17 mouse cellular contexts compared by ENCODE assay signal in genomic region chr7:27560291-27560887, GRCm38 (mm10). TPM values are rescaled to one million over a fixed set of nuclear protein-coding genes. Genes with fewer than 3 reads are reported as not detected.
DNase-seq lines count a peak whose midpoint lies in the region; ATAC-seq and TF ChIP-seq lines count a peak whose summit lies in the region.
"Had no signal": no experiment of that assay in that cellular context is flagged by ENCODE, and none has a peak within 500 bp of the region (broad histone marks: within the 10 kb centered on the region; RNA-seq: fewer than 3 reads in every experiment).

No protein-coding gene starts in this region.

- 0 out of 2 replicates have a peak overlapping the region, but pooled peaks have one; percentile 11 for H3K9ac ChIP-seq in intestine, embryonic 16.5 days (ENCODE audit: low read depth, low read length)
- no peak overlapping the region for H3K9ac ChIP-seq in intestine, postnatal 0 days (ENCODE audit: low read depth, low read length)
- H3K9ac ChIP-seq in embryonic facial prominence, embryonic 14.5 days (ENCODE audit: low read depth, low read length) = 0 out of 2 replicates have a peak overlapping the region, but pooled peaks have one; percentile 19
- no peak overlapping the region for H3K9ac ChIP-seq in limb, embryonic 15.5 days
- H3K9ac ChIP-seq: embryonic facial prominence, embryonic 13.5 days had no signal

- ATAC-seq in intestine, embryonic 16.5 days = no peak
- no peak for ATAC-seq in intestine, postnatal 0 days
- peak; percentile 60 for ATAC-seq in embryonic facial prominence, embryonic 14.5 days (ENCODE audit: low read depth)
- ATAC-seq in limb, embryonic 15.5 days (ENCODE audit: insufficient number of reproducible peaks, low FRiP score, low TSS enrichment, low read depth) = 0 out of 2 replicates have a peak, but pooled peaks have one; percentile 44
- ATAC-seq: Patski had no signal

- no peak for TF ChIP-seq CTCF in intestine, postnatal 0 days (IDR thresholded peaks at IDR 0.05; ENCODE audit: low read depth)

- H3K4me1 ChIP-seq in intestine, embryonic 16.5 days (ENCODE audit: control insufficient read depth, insufficient read depth, low read length) = 0 out of 2 replicates have a peak, but pooled peaks cover 3% of the 10 kb centered on the region
- H3K4me1 ChIP-seq in intestine, postnatal 0 days (replicated peaks; ENCODE audit: control insufficient read depth, insufficient read depth, low read length) = no peaks in the 10 kb centered on the region
- H3K4me1 ChIP-seq in embryonic facial prominence, embryonic 14.5 days (ENCODE audit: control insufficient read depth, insufficient read depth, low read length) = no peaks in the 10 kb centered on the region
- H3K4me1 ChIP-seq in heart, embryonic 10.5 days = peaks cover 15% of the 10 kb centered on the region
- H3K4me1 ChIP-seq in limb, embryonic 15.5 days = no peaks in the 10 kb centered on the region
- H3K4me1 ChIP-seq: embryonic facial prominence, embryonic 13.5 days had no signal

- H3K4me2 ChIP-seq in intestine, embryonic 16.5 days (ENCODE audit: low read depth, low read length) = no peak overlapping the region
- H3K4me2 ChIP-seq in intestine, postnatal 0 days (replicated peaks; ENCODE audit: low read depth) = no peak overlapping the region
- no peak overlapping the region for H3K4me2 ChIP-seq in embryonic facial prominence, embryonic 14.5 days (ENCODE audit: low read depth, low read length)
- H3K4me2 ChIP-seq in limb, embryonic 15.5 days = no peak overlapping the region
- H3K4me2 ChIP-seq: embryonic facial prominence, embryonic 13.5 days; midbrain, embryonic 11.5 days had no signal

- no peaks in the 10 kb centered on the region for H3K27me3 ChIP-seq in intestine, embryonic 16.5 days (replicated peaks; ENCODE audit: control insufficient read depth, insufficient read depth, low read length)
- no peaks in the 10 kb centered on the region for H3K27me3 ChIP-seq in intestine, postnatal 0 days (replicated peaks; ENCODE audit: control insufficient read depth, insufficient read depth, low read length)
- no peaks in the 10 kb centered on the region for H3K27me3 ChIP-seq in embryonic facial prominence, embryonic 14.5 days (replicated peaks; ENCODE audit: control insufficient read depth, insufficient read depth, low read length)
- H3K27me3 ChIP-seq in heart, embryonic 10.5 days (ENCODE audit: insufficient read depth, poor library complexity, severe bottlenecking) = no peaks in the 10 kb centered on the region
- H3K27me3 ChIP-seq in limb, embryonic 15.5 days = no peaks in the 10 kb centered on the region
- H3K27me3 ChIP-seq: embryonic facial prominence, embryonic 13.5 days; Patski had no signal

- DNase-seq in embryonic facial prominence, embryonic 14.5 days (ENCODE audit: low spot score) = peak; percentile 41
- DNase-seq in heart, embryonic 10.5 days (ENCODE audit: low spot score) = no peak
- no peak for DNase-seq in cerebellum, adult 9-10 months
- no peak for DNase-seq in spleen, postnatal 10 days (ENCODE audit: low spot score in 2 of 2)
- DNase-seq in cerebellum, adult 11 months = no peak
- DNase-seq: adrenal gland, postnatal 36 days; B cell, adult 2 months; cerebellum, adult 18-20 months; layer of hippocampus, adult 9-11 months; lung, adult 2 months; thymus, postnatal 4 days had no signal

- H3K9me3 ChIP-seq in intestine, embryonic 16.5 days (ENCODE audit: control insufficient read depth, low read length) = no peaks in the 10 kb centered on the region
- H3K9me3 ChIP-seq in intestine, postnatal 0 days (ENCODE audit: control insufficient read depth) = no peaks in the 10 kb centered on the region
- no peaks in the 10 kb centered on the region for H3K9me3 ChIP-seq in embryonic facial prominence, embryonic 14.5 days (ENCODE audit: control insufficient read depth, low read length)
- H3K9me3 ChIP-seq in heart, embryonic 10.5 days = no peaks in the 10 kb centered on the region
- no peaks in the 10 kb centered on the region for H3K9me3 ChIP-seq in limb, embryonic 15.5 days
- H3K9me3 ChIP-seq: embryonic facial prominence, embryonic 13.5 days had no signal

- H3K4me3 ChIP-seq in intestine, embryonic 16.5 days (ENCODE audit: low read length) = no peak overlapping the region
- no peak overlapping the region for H3K4me3 ChIP-seq in intestine, postnatal 0 days (ENCODE audit: low read depth, low read length)
- no peak overlapping the region for H3K4me3 ChIP-seq in embryonic facial prominence, embryonic 14.5 days (ENCODE audit: low read depth, low read length)
- peak overlapping the region; percentile 23; the same call in 1 of the 2 replicates for H3K4me3 ChIP-seq in heart, embryonic 10.5 days
- H3K4me3 ChIP-seq in limb, embryonic 15.5 days = no peak overlapping the region
- H3K4me3 ChIP-seq: embryonic facial prominence, embryonic 13.5 days had no signal

- peaks cover 8% of the 10 kb centered on the region for H3K36me3 ChIP-seq in intestine, embryonic 16.5 days (ENCODE audit: control insufficient read depth, insufficient read depth, low read length)
- peaks cover 50% of the 10 kb centered on the region for H3K36me3 ChIP-seq in intestine, postnatal 0 days (ENCODE audit: control insufficient read depth, insufficient read depth)
- peaks cover 68% of the 10 kb centered on the region for H3K36me3 ChIP-seq in embryonic facial prominence, embryonic 14.5 days (ENCODE audit: control insufficient read depth, insufficient read depth, low read length)
- peaks cover 74% of the 10 kb centered on the region for H3K36me3 ChIP-seq in heart, embryonic 10.5 days
- H3K36me3 ChIP-seq in limb, embryonic 15.5 days = peaks cover 78% of the 10 kb centered on the region

- no peak overlapping the region for H3K27ac ChIP-seq in intestine, embryonic 16.5 days (ENCODE audit: low read length)
- H3K27ac ChIP-seq in intestine, postnatal 0 days (ENCODE audit: low read depth, low read length) = no peak overlapping the region
- peak overlapping the region; percentile 39 for H3K27ac ChIP-seq in embryonic facial prominence, embryonic 14.5 days (replicated peaks; ENCODE audit: low read depth, low read length)
- H3K27ac ChIP-seq in heart, embryonic 10.5 days = peak overlapping the region; percentile 72
- H3K27ac ChIP-seq in limb, embryonic 15.5 days = peak overlapping the region; percentile 65
- H3K27ac ChIP-seq: embryonic facial prominence, embryonic 13.5 days had no signal

- WGBS in intestine, embryonic 16.5 days = 53% methylated on average over 8 of the region's 8 CpGs
- WGBS in intestine, postnatal 0 days = 54% methylated on average over 8 of the region's 8 CpGs
- 63% methylated on average over 8 of the region's 8 CpGs for WGBS in embryonic facial prominence, embryonic 14.5 days
- 53% methylated on average over 8 of the region's 8 CpGs for whole genome bisulfite sequencing in heart, embryonic 10.5 days
- WGBS in limb, embryonic 15.5 days = 66% methylated on average over 8 of the region's 8 CpGs

RNA-seq across cellular contexts. Expression of gene 2310022A10Rik, which starts 7.4 kb away (rescaled TPM):
- polyA plus RNA-seq in intestine, embryonic 16.5 days (2015; fragmentation: Nextera tagmentation; extraction: Ambion mirVana) = 21.5 and 21.8 TPM in 2 replicates
- polyA plus RNA-seq in intestine, postnatal 0 days (2015; fragmentation: Nextera tagmentation; extraction: Ambion mirVana) = 9.0 and 10.2 TPM in 2 replicates
- 28.7 and 32.7 TPM in 2 replicates for polyA plus RNA-seq in embryonic facial prominence, embryonic 14.5 days (2014; fragmentation: Nextera tagmentation; extraction: Ambion mirVana)
- 36.3 and 37.4 TPM in 2 replicates for polyA plus RNA-seq in heart, embryonic 10.5 days (2016; fragmentation: Nextera tagmentation; extraction: Ambion mirVana)
- polyA plus RNA-seq in limb, embryonic 15.5 days (2015; fragmentation: Nextera tagmentation; extraction: Ambion mirVana) = 32.9 and 39.3 TPM in 2 replicates

RNA-seq across cellular contexts. Expression of gene Pld3, which starts 7.4 kb away (rescaled TPM):
- 65.6 and 73.0 TPM in 2 replicates for polyA plus RNA-seq in intestine, embryonic 16.5 days (2015; fragmentation: Nextera tagmentation; extraction: Ambion mirVana)
- 45.8 and 48.7 TPM in 2 replicates for polyA plus RNA-seq in intestine, postnatal 0 days (2015; fragmentation: Nextera tagmentation; extraction: Ambion mirVana)
- polyA plus RNA-seq in embryonic facial prominence, embryonic 14.5 days (2014; fragmentation: Nextera tagmentation; extraction: Ambion mirVana) = 111 TPM in 2 replicates
- 54.1 and 55.6 TPM in 2 replicates for polyA plus RNA-seq in heart, embryonic 10.5 days (2016; fragmentation: Nextera tagmentation; extraction: Ambion mirVana)
- polyA plus RNA-seq in limb, embryonic 15.5 days (2015; fragmentation: Nextera tagmentation; extraction: Ambion mirVana) = 134 and 140 TPM in 2 replicates

RNA-seq across cellular contexts. Expression of gene Akt2, which starts 31.0 kb away (rescaled TPM):
- polyA plus RNA-seq in intestine, embryonic 16.5 days (2015; fragmentation: Nextera tagmentation; extraction: Ambion mirVana) = 58.5 and 60.3 TPM in 2 replicates
- polyA plus RNA-seq in intestine, postnatal 0 days (2015; fragmentation: Nextera tagmentation; extraction: Ambion mirVana) = 35.8 and 36.4 TPM in 2 replicates
- polyA plus RNA-seq in embryonic facial prominence, embryonic 14.5 days (2014; fragmentation: Nextera tagmentation; extraction: Ambion mirVana) = 114 and 123 TPM in 2 replicates
- polyA plus RNA-seq in heart, embryonic 10.5 days (2016; fragmentation: Nextera tagmentation; extraction: Ambion mirVana) = 94.8 and 106 TPM in 2 replicates
- 108 and 127 TPM in 2 replicates for polyA plus RNA-seq in limb, embryonic 15.5 days (2015; fragmentation: Nextera tagmentation; extraction: Ambion mirVana)

RNA-seq across cellular contexts. Expression of gene Hipk4, which starts 37.3 kb away (rescaled TPM):
- 0.26 and 0.49 TPM in 2 replicates for polyA plus RNA-seq in intestine, embryonic 16.5 days (2015; fragmentation: Nextera tagmentation; extraction: Ambion mirVana)
- 0.10 and 0.24 TPM in 2 replicates for polyA plus RNA-seq in intestine, postnatal 0 days (2015; fragmentation: Nextera tagmentation; extraction: Ambion mirVana)
- 0.54 and 0.93 TPM in 2 replicates for polyA plus RNA-seq in embryonic facial prominence, embryonic 14.5 days (2014; fragmentation: Nextera tagmentation; extraction: Ambion mirVana)
- polyA plus RNA-seq in heart, embryonic 10.5 days (2016; fragmentation: Nextera tagmentation; extraction: Ambion mirVana) = 0.54 and 0.59 TPM in 2 replicates
- 0.65 and 0.68 TPM in 2 replicates for polyA plus RNA-seq in limb, embryonic 15.5 days (2015; fragmentation: Nextera tagmentation; extraction: Ambion mirVana)

Comparison
In these comparisons a context has a peak if more than half of its experiments do, and no peak if none do; other contexts are left out.
1. H3K9ac ChIP-seq: peak in intestine, embryonic 16.5 days (single experiment) and embryonic facial prominence, embryonic 14.5 days (single experiment); none in intestine, postnatal 0 days (single experiment) and limb, embryonic 15.5 days (single experiment).
2. ATAC-seq: peak in embryonic facial prominence, embryonic 14.5 days (single experiment) and limb, embryonic 15.5 days (single experiment); none in intestine, embryonic 16.5 days (single experiment) and intestine, postnatal 0 days (single experiment).
3. H3K27ac ChIP-seq: peak in embryonic facial prominence, embryonic 14.5 days (single experiment), heart, embryonic 10.5 days (single experiment) and limb, embryonic 15.5 days (single experiment); none in intestine, embryonic 16.5 days (single experiment) and intestine, postnatal 0 days (single experiment).